Mouse (Mus musculus): ENCODE measurements at regions not wholly inside any gene's neighbourhood (a gene's known extent, or its start where the extent isn't known, plus 50 kb on each side); places are given as distances from the start of the nearest gene placed in this dataset.

GRCm38 (mm10) chr12:109951884-109952456, 326.9 kb upstream of the Dio3 start:
- TF ChIP-seq CTCF (IDR thresholded peaks at IDR 0.05; ENCODE audit: low read depth): no peak
- TF ChIP-seq EP300 (optimal IDR thresholded peaks at IDR 0.05): no peak

Data from stomach, postnatal 0 days (tissue).